Mouse (Mus musculus) myocyte (in vitro differentiated cells): ENCODE measurements around the gene Slc25a4. TPM values are rescaled to one million over a fixed set of nuclear protein-coding genes. Genes with fewer than 3 reads are reported as not detected.

Experiments used
- H3K27me3 ChIP-seq: one replicate; pipeline ENCODE4 v1.6.1; 2011; ENCODE audit not compliant: control insufficient read depth, insufficient read depth, insufficient read length
- H3K36me3 ChIP-seq: one replicate; pipeline ENCODE4 v1.6.1; 2011; ENCODE audit not compliant: control insufficient read depth, insufficient read depth
- H3K4me2 ChIP-seq: one replicate; pipeline ENCODE4 v1.6.1; 2011; ENCODE audit warnings: low read depth, control low read depth
- H3K4me3 ChIP-seq: one replicate; pipeline ENCODE4 v1.5.1; 2011; ENCODE audit warnings: mild to moderate bottlenecking, control low read depth, moderate library complexity
- H3K79me2 ChIP-seq: one replicate; pipeline ENCODE4 v1.6.1; 2011; ENCODE audit not compliant: control insufficient read depth, insufficient read depth
- H3ac ChIP-seq: one replicate; pipeline ENCODE4 v1.6.1; 2011; ENCODE audit not compliant: control insufficient read depth, insufficient read length
- CEBPB ChIP-seq: IDR thresholded peaks from 2 replicates; pipeline ENCODE4 v1.6.1; 2011; ENCODE audit warnings: mild to moderate bottlenecking, moderate library complexity; ENCODE audit not compliant: poor library complexity, insufficient read depth, severe bottlenecking
- E2F4 ChIP-seq: IDR thresholded peaks from one replicate; pipeline ENCODE4 v1.6.1; 2011; ENCODE audit warnings: mild to moderate bottlenecking, control low read depth, moderate library complexity; ENCODE audit not compliant: insufficient read depth
- MAX ChIP-seq: IDR thresholded peaks from one replicate; pipeline ENCODE4 v1.6.1; 2011; ENCODE audit warnings: low read depth, mild to moderate bottlenecking, control low read depth
- MYOD1 ChIP-seq, 3 experiments: IDR thresholded peaks; one replicate each; pipeline ENCODE4 v1.6.1; 2011; ENCODE audit warnings: control low read depth in 2 of 3, low read depth in 2 of 3, mild to moderate bottlenecking in 2 of 3, moderate library complexity in 1 of 3; ENCODE audit not compliant: insufficient read length in 2 of 3, control insufficient read depth in 1 of 3
- MYOG ChIP-seq, 3 experiments: IDR thresholded peaks; one replicate each; pipeline ENCODE4 v1.6.1; 2011; ENCODE audit warnings: control low read depth in 2 of 3, low read depth in 2 of 3, mild to moderate bottlenecking in 2 of 3; ENCODE audit not compliant: insufficient read length in 2 of 3, control insufficient read depth in 1 of 3, insufficient read depth in 1 of 3
- POLR2A ChIP-seq: IDR thresholded peaks from one replicate; pipeline ENCODE4 v1.6.1; 2011; ENCODE audit warnings: low read depth, mild to moderate bottlenecking, control low read depth, moderate library complexity; ENCODE audit not compliant: insufficient read length
- POLR2AphosphoS2 ChIP-seq: IDR thresholded peaks from one replicate; pipeline ENCODE4 v1.6.1; 2011; ENCODE audit warnings: low read depth, control low read depth; ENCODE audit not compliant: insufficient read length
- REST ChIP-seq: IDR thresholded peaks from one replicate; pipeline ENCODE4 v1.6.1; 2011; ENCODE audit warnings: mild to moderate bottlenecking, control low read depth, moderate library complexity; ENCODE audit not compliant: insufficient read depth, insufficient read length
- SRF ChIP-seq: IDR thresholded peaks from one replicate; pipeline ENCODE4 v1.6.1; 2011; ENCODE audit warnings: low read depth; ENCODE audit not compliant: control insufficient read depth, insufficient read length
- TCF12 ChIP-seq: IDR thresholded peaks from one replicate; pipeline ENCODE4 v1.6.1; 2011; ENCODE audit warnings: mild to moderate bottlenecking, control low read depth; ENCODE audit not compliant: poor library complexity, insufficient read depth, severe bottlenecking
- TCF3 ChIP-seq: IDR thresholded peaks from one replicate; pipeline ENCODE4 v1.6.1; 2011; ENCODE audit warnings: low read depth, control low read depth; ENCODE audit not compliant: insufficient read length
- USF1 ChIP-seq: IDR thresholded peaks from one replicate; pipeline ENCODE4 v1.6.1; 2011; ENCODE audit warnings: low read depth, mild to moderate bottlenecking, control low read depth, moderate library complexity
- polyA plus RNA-seq: library from polyadenylated mRNA; unstranded; fragments of >200 nt; fragmentation: generic; extraction: Trizol; gene quantifications from one replicate; pipeline ENCODE4 v1.2.1, GENCODE M21; 2012; ENCODE audit warnings: missing spikeins

The Slc25a4 gene
- polyA plus RNA-seq, 1 experiment: 368 TPM

DNA sequence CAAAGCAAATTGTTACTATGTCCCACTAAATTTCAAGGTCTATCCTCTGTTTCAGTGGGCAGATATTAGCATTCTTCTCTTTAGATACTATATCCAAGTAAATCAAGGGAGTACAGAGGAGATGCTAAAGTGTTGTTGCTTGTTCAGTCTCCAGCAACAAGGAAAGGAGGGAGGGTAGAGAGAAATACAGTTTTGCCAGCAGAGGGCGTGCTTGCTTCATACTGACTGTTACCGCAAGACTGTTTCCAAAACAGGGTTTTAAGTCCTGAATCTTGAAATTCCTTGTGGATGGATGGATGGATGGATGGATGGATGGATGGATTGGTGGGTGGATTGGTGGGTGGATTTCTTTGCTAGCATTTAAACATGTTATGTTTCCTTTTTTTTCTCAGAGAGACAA lies 25.7 kb downstream of the Slc25a4 start:
- TF ChIP-seq MYOD1 (IDR thresholded peaks at IDR 0.05; ENCODE audit: control insufficient read depth in 1 of 3, insufficient read length in 2 of 3, low read depth in 2 of 3): no peak
- TF ChIP-seq REST: no peak
- no peak for TF ChIP-seq POLR2A
- TF ChIP-seq POLR2AphosphoS2: no peak
- TF ChIP-seq USF1: no peak
- TF ChIP-seq MYOG (IDR thresholded peaks at IDR 0.05; ENCODE audit: control insufficient read depth in 1 of 3, insufficient read depth in 1 of 3, insufficient read length in 2 of 3, low read depth in 2 of 3): no peak
- no peak for TF ChIP-seq CEBPB
- no peak for TF ChIP-seq E2F4
- TF ChIP-seq TCF3: no peak
- no peak for TF ChIP-seq MAX
- TF ChIP-seq TCF12: no peak
- TF ChIP-seq SRF: no peak
- no peaks in the 10 kb centered on the region for H3K79me2 ChIP-seq

DNA sequence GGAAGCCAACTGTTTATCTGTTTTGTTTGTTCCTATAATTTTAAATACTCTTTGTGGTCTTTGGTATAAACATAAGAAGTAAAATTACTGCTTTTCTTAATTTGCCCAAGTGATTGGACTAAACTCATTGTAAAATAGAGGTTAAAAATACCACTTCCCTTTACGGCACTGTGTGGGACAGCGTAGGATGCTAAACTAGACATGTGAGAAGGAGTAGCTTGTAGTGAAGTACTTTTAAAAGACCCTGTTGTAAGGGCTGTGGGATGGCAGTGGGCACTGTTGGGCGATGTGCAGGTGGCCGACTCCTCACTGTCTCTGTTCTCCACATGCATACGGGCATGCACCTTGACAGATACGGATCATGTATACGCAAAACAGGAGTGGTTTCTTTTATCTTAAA lies 30.9 kb downstream of the Slc25a4 start:
- Histone ChIP-seq H3K4me3 (no peak overlapping the region), H3K27me3 (no peaks in the 10 kb centered on the region), H3K4me2 (no peak overlapping the region), H3K36me3 (peaks cover 5% of the 10 kb centered on the region), H3ac (no peak overlapping the region), H3K79me2 (no peaks in the 10 kb centered on the region)
- TF ChIP-seq POLR2A (no peak), CEBPB (no peak)

More for the DNA sequence above, 25.7 kb downstream of the Slc25a4 start:
- Histone ChIP-seq H3K36me3 (peaks cover 5% of the 10 kb centered on the region), H3K4me2 (no peak overlapping the region), H3K27me3 (no peaks in the 10 kb centered on the region), H3K4me3 (no peak overlapping the region), H3ac (no peak overlapping the region)

- Histone ChIP-seq H3K4me2 (no peak overlapping the region), H3ac (no peak overlapping the region), H3K36me3 (peaks cover 14% of the 10 kb centered on the region), H3K27me3 (no peaks in the 10 kb centered on the region), H3K4me3 (no peak overlapping the region), H3K79me2 (no peaks in the 10 kb centered on the region)
- TF ChIP-seq REST (no peak), MAX (no peak), MYOD1 (IDR thresholded peaks at IDR 0.05; ENCODE audit: control insufficient read depth in 1 of 3, insufficient read length in 2 of 3, low read depth in 2 of 3) (no peak), USF1 (no peak), SRF (no peak), TCF12 (no peak), CEBPB (no peak), MYOG (IDR thresholded peaks at IDR 0.05; ENCODE audit: control insufficient read depth in 1 of 3, insufficient read depth in 1 of 3, insufficient read length in 2 of 3, low read depth in 2 of 3) (no peak), E2F4 (no peak), POLR2AphosphoS2 (no peak), TCF3 (no peak), POLR2A (no peak)
Measured at GRCm38 (mm10) chr8:46173651-46174050, 37.4 kb downstream of the Slc25a4 start.

GRCm38 (mm10) chr8:46163870-46164190 lies 47.3 kb downstream of the Slc25a4 start:
- TF ChIP-seq CEBPB (no peak), USF1 (no peak), MYOD1 (IDR thresholded peaks at IDR 0.05; ENCODE audit: control insufficient read depth in 1 of 3, insufficient read length in 2 of 3, low read depth in 2 of 3) (no peak), SRF (no peak), E2F4 (no peak), TCF3 (no peak), MYOG (IDR thresholded peaks at IDR 0.05; ENCODE audit: control insufficient read depth in 1 of 3, insufficient read depth in 1 of 3, insufficient read length in 2 of 3, low read depth in 2 of 3) (no peak), POLR2A (no peak), TCF12 (no peak), REST (no peak), MAX (no peak), POLR2AphosphoS2 (no peak)
- Histone ChIP-seq H3K4me2 (peak overlapping the region; percentile 93), H3K79me2 (peaks cover 12% of the 10 kb centered on the region), H3K36me3 (no peaks in the 10 kb centered on the region), H3K4me3 (peak overlapping the region; percentile 93), H3K27me3 (no peaks in the 10 kb centered on the region), H3ac (peak overlapping the region; percentile 92)

- Histone ChIP-seq H3ac (peak overlapping the region; percentile 92), H3K36me3 (no peaks in the 10 kb centered on the region), H3K4me2 (peak overlapping the region; percentile 93), H3K27me3 (no peaks in the 10 kb centered on the region), H3K79me2 (peaks cover 12% of the 10 kb centered on the region), H3K4me3 (peak overlapping the region; percentile 93)
- TF ChIP-seq TCF3: no peak
- TF ChIP-seq MYOG (IDR thresholded peaks at IDR 0.05; ENCODE audit: control insufficient read depth in 1 of 3, insufficient read depth in 1 of 3, insufficient read length in 2 of 3, low read depth in 2 of 3): peak in 1 of 3 experiments; percentile 3
- TF ChIP-seq POLR2A: peak; percentile 95
- TF ChIP-seq E2F4: peak; percentile 6
- TF ChIP-seq MAX: no peak
- no peak for TF ChIP-seq SRF
- peak in 1 of 3 experiments; percentile 37 for TF ChIP-seq MYOD1 (IDR thresholded peaks at IDR 0.05; ENCODE audit: control insufficient read depth in 1 of 3, insufficient read length in 2 of 3, low read depth in 2 of 3)
- TF ChIP-seq POLR2AphosphoS2: peak; percentile 98
Measured at GRCm38 (mm10) chr8:46162953-46163869, 47.9 kb downstream of the Slc25a4 start.

Other genes starting within 250 kb of the Slc25a4 start
- gene 1700029J07Rik, start 236.0 kb downstream of the Slc25a4 start, polyA plus RNA-seq: 0.26 TPM
- gene Ufsp2, start 235.8 kb downstream of the Slc25a4 start, polyA plus RNA-seq: 17.9 TPM
- 0.08 TPM for gene Lrp2bp, start 212.0 kb downstream of the Slc25a4 start, polyA plus RNA-seq
- gene Ankrd37, start 205.6 kb downstream of the Slc25a4 start, polyA plus RNA-seq: 5.5 TPM
- 2.9 TPM for gene Cfap97, start 59.5 kb downstream of the Slc25a4 start, polyA plus RNA-seq
- gene Snx25, start 59.1 kb downstream of the Slc25a4 start, polyA plus RNA-seq: 4.4 TPM
- not detected for gene Helt, start 83.4 kb upstream of the Slc25a4 start, polyA plus RNA-seq